29 mouse cellular contexts compared by ENCODE assay signal in the genomic region with DNA sequence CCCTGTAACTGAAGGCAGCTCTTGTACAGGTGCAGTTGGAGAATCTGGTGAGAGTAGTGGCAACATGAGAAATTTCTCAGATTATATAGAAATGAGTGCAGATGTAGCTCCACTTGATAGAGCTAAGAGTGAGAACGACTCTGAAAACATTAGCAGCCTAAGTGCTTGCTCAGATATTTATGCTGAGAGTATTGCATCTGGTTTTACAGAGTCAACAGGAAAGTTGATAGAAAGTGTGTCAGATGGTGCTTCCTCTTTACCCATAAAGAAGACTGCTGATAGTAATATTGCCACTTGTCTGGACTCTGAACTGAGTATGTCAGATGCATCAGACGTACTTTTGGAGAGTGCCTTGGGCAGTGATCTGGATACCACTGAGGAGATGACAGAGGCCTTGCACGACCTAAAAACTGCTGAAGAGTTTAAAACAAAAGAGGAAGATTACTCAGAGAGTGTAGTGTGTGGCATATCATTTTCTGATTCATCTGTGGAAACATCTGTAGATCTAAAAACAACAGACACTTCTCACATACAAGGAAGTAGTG. TPM values are rescaled to one million over a fixed set of nuclear protein-coding genes. Genes with fewer than 3 reads are reported as not detected.
DNase-seq lines count a peak whose midpoint lies in the region; ATAC-seq and TF ChIP-seq lines count a peak whose summit lies in the region.
"Had no signal": no experiment of that assay in that cellular context is flagged by ENCODE, and none has a peak within 500 bp of the region (broad histone marks: within the 10 kb centered on the region; RNA-seq: fewer than 3 reads in every experiment).

No protein-coding gene starts in this region.

- no peak for TF ChIP-seq EP300 in liver, postnatal 0 days (IDR thresholded peaks at IDR 0.05; ENCODE audit: low read depth)

- H3K36me3 ChIP-seq in liver, postnatal 0 days (replicated peaks; ENCODE audit: insufficient read depth, low read length), result peaks cover 15% of the 10 kb centered on the region; the same call in 1 of the 2 replicates
- H3K36me3 ChIP-seq: hindbrain, embryonic 15.5 days had no signal

- peak; percentile 41 for ATAC-seq in liver, postnatal 0 days
- ATAC-seq: activated CD4-positive, CD25-positive, alpha-beta regulatory T cell, adult 4 months; forebrain, embryonic 15.5 days had no signal

- no peak for TF ChIP-seq POLR2A in bone marrow macrophage, adult 2 months (IDR thresholded peaks at IDR 0.05; ENCODE audit: borderline replicate concordance, low read depth, low read length)

- no peak overlapping the region for H3K9ac ChIP-seq in liver, postnatal 0 days (replicated peaks)
- H3K9ac ChIP-seq: embryonic facial prominence, embryonic 13.5 days; forebrain, embryonic 12.5 days; forebrain, embryonic 15.5 days; heart, embryonic 13.5 days; hindbrain, embryonic 12.5 days; hindbrain, embryonic 15.5 days had no signal

- no peak overlapping the region for H3K4me3 ChIP-seq in liver, postnatal 0 days (ENCODE audit: low read depth, low read length)
- no peak overlapping the region for H3K4me3 ChIP-seq in bone marrow macrophage, adult 2 months (ENCODE audit: insufficient read depth, low read length)
- H3K4me3 ChIP-seq: embryonic facial prominence, embryonic 10.5 days; embryonic facial prominence, embryonic 13.5 days; erythroblast, embryonic 14.5 days; forebrain, embryonic 12.5 days; forebrain, embryonic 15.5 days; heart, adult 2 months; heart, embryonic 10.5 days; heart, embryonic 13.5 days; hindbrain, embryonic 12.5 days; hindbrain, embryonic 15.5 days had no signal

- H3K27me3 ChIP-seq in liver, postnatal 0 days (ENCODE audit: insufficient read depth, low read length), result no peaks in the 10 kb centered on the region
- H3K27me3 ChIP-seq: embryonic facial prominence, embryonic 13.5 days; forebrain, embryonic 12.5 days; forebrain, embryonic 15.5 days; heart, embryonic 13.5 days; hindbrain, embryonic 12.5 days; hindbrain, embryonic 15.5 days had no signal

- H3K9me3 ChIP-seq in liver, postnatal 0 days (ENCODE audit: low read length), result no peaks in the 10 kb centered on the region
- H3K9me3 ChIP-seq: embryonic facial prominence, embryonic 10.5 days; embryonic facial prominence, embryonic 13.5 days; forebrain, embryonic 12.5 days; forebrain, embryonic 15.5 days; heart, embryonic 10.5 days; heart, embryonic 13.5 days; hindbrain, embryonic 12.5 days; hindbrain, embryonic 15.5 days had no signal

- no peak for TF ChIP-seq CTCF in liver, postnatal 0 days (IDR thresholded peaks at IDR 0.05; ENCODE audit: low read depth)
- no peak for TF ChIP-seq CTCF in bone marrow macrophage, adult 2 months (IDR thresholded peaks at IDR 0.05; ENCODE audit: low read depth, low read length)

- no peak for DNase-seq in liver, postnatal 0 days
- DNase-seq in liver, result no peak
- DNase-seq in 416B (ENCODE audit: low read depth), result peak; percentile 75
- DNase-seq in A20 (ENCODE audit: low read depth, low spot score), result peak; percentile 62
- DNase-seq in ovary, adult 18-20 months (ENCODE audit: low spot score), result no peak
- DNase-seq in cerebellum, adult 11 months, result no peak
- no peak for DNase-seq in left cerebral cortex, postnatal 25 days (ENCODE audit: low spot score in 2 of 2)
- DNase-seq: adrenal gland, adult 8-10 months; adrenal gland, postnatal 25 days; B cell, adult 2 months; cerebellum, adult 11-12 months; cerebellum, adult 8-10 months; cerebellum, postnatal 10 days; cerebellum, postnatal 36 days; embryo, embryonic 11 days; gastrocnemius, postnatal 25 days; heart, adult 2 months had no signal

- intact Hi-C loops in left cerebral cortex, postnatal 25 days (cut with DNase I), result no loop called here

- H3K4me1 ChIP-seq in liver, postnatal 0 days (ENCODE audit: insufficient read depth), result no peaks in the 10 kb centered on the region
- H3K4me1 ChIP-seq in bone marrow macrophage, adult 2 months (ENCODE audit: control insufficient read depth, insufficient read depth, low read length), result peaks cover 27% of the 10 kb centered on the region
- H3K4me1 ChIP-seq: embryonic facial prominence, embryonic 10.5 days; embryonic facial prominence, embryonic 13.5 days; forebrain, embryonic 12.5 days; forebrain, embryonic 15.5 days; heart, embryonic 10.5 days; hindbrain, embryonic 12.5 days; hindbrain, embryonic 15.5 days had no signal

- no peak overlapping the region for H3K4me2 ChIP-seq in liver, postnatal 0 days (ENCODE audit: low read depth, low read length)
- H3K4me2 ChIP-seq: embryonic facial prominence, embryonic 13.5 days; forebrain, embryonic 12.5 days; forebrain, embryonic 15.5 days; heart, embryonic 13.5 days; hindbrain, embryonic 12.5 days; hindbrain, embryonic 15.5 days had no signal

- 62% methylated on average over 3 of the region's 3 CpGs for WGBS in liver, postnatal 0 days (ENCODE audit: insufficient replicate concordance)

- H3K27ac ChIP-seq in liver, postnatal 0 days (ENCODE audit: low read depth), result no peak overlapping the region
- H3K27ac ChIP-seq in bone marrow macrophage, adult 2 months (ENCODE audit: insufficient read depth, low read depth, low read length), result peak overlapping the region; percentile 80
- H3K27ac ChIP-seq: embryonic facial prominence, embryonic 10.5 days; embryonic facial prominence, embryonic 13.5 days; forebrain, embryonic 12.5 days; forebrain, embryonic 15.5 days; heart, adult 2 months; heart, embryonic 10.5 days; heart, embryonic 13.5 days; hindbrain, embryonic 12.5 days; hindbrain, embryonic 15.5 days had no signal

RNA-seq across cellular contexts. Expression of gene R3hcc1l, which starts 45.2 kb away (rescaled TPM):
- 7.5 and 7.9 TPM in 2 replicates for polyA plus RNA-seq in liver, postnatal 0 days (2015; fragmentation: Nextera tagmentation; extraction: Ambion mirVana)
- polyA plus RNA-seq in bone marrow macrophage, adult 2 months (2012; ENCODE audit: insufficient read depth, insufficient read length, missing spikeins), result 42.0 and 48.4 TPM in 2 replicates
- 10 to 100 TPM; 18.5 to 19.6 TPM for total RNA-seq in left cerebral cortex, postnatal 25 days (2021)

RNA-seq across cellular contexts. Expression of gene Loxl4, which starts 48.8 kb away (rescaled TPM):
- 0.05 and 0.13 TPM in 2 replicates for polyA plus RNA-seq in liver, postnatal 0 days (2015; fragmentation: Nextera tagmentation; extraction: Ambion mirVana)
- polyA plus RNA-seq in bone marrow macrophage, adult 2 months (2012; ENCODE audit: insufficient read depth, insufficient read length, missing spikeins), result 0.15 TPM in 1 of 2 replicates, not detected in the other
- total RNA-seq in left cerebral cortex, postnatal 25 days (2021), result under 1 TPM in 1 of 2 experiments, not detected in 1; 0.16 TPM
- total RNA-seq: hematopoietic stem cell, adult 5-6 weeks had no signal
- polyA plus RNA-seq: erythroblast, embryonic 14.5 days; hindbrain, embryonic 15.5 days had no signal

Comparison
In these comparisons a context has a peak if more than half of its experiments do, and no peak if none do; other contexts are left out.
1. DNase-seq: peak in 416B (single experiment) and A20 (single experiment); none in liver, postnatal 0 days (single experiment), liver (single experiment), ovary, adult 18-20 months (single experiment), cerebellum, adult 11 months (single experiment) and left cerebral cortex, postnatal 25 days (0 of 2).